Mouse (Mus musculus): Measurements from ENCODE around the gene Pon1.
"Not testable (repeated sequence)": the region's sequence is repeated elsewhere in the genome, so short reads cannot be mapped to it uniquely, and the experiment has no call there.

The Pon1 gene

DNA sequence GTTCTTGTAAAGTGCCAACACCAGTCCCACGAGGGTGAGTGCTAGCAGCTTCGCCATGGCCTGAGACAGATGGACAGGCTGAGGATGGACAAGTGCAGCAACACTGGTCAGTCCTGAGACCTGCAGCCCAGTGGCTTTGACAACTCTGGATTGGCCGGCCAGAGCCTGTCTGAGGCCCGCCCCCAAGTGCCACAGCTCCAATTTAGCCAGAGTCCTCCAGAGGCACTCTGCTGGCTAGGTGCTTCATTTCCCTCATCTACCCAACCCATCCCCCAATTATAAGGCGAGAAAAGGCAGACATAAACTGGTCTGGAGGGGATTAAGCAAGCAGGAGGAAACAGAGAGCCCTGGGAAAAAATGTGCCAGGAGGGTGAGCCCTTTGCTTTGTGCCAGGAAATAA, at the start of gene Pon1:
Gene Pon1, minus strand, starts transcription at position 254 of the 400 bp plus-strand sequence.
- DNase-seq (ENCODE audit: low spot score), result no peak

DNA sequence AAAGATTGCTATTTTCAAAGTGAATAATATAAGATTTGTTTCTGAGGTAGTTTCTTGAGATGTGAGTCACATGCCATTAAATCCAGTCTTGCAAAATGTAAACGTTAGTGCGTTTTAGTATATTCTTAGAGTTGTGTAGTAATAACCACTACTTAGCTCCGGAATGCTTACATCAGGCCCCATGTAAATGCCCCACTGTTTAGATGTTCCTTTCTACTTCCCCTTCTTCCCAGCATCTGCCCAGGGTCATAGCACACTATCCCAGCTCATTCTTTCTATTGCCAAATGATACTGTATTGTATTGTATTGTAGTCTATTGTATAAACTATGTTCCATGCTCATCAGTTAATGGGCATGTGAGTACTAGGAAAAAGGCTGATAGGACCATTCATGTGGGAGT, 45.1 kb upstream of the Pon1 start:
- DNase-seq (ENCODE audit: low spot score), result no peak

DNA sequence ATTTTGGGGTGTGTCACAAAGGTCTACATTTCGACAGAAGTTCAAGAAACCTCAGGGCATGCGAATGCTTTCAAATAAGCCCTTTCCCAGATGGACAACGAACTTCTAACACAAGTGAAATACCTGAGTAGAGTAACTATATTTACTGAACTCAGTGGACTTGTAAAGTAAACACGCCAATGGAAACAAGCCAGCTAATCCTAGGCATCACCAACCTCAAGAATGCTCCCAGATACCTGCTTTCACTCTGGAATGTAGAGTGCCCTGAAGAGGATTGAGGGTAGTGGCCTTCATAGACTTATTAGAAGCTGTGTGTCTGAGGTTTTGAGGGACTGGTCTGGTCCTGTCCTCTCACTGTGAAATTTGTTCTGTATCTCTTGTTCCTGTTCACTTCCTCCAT, 43.8 kb upstream of the Pon1 start:
- DNase-seq (ENCODE audit: low spot score), result no peak

DNA sequence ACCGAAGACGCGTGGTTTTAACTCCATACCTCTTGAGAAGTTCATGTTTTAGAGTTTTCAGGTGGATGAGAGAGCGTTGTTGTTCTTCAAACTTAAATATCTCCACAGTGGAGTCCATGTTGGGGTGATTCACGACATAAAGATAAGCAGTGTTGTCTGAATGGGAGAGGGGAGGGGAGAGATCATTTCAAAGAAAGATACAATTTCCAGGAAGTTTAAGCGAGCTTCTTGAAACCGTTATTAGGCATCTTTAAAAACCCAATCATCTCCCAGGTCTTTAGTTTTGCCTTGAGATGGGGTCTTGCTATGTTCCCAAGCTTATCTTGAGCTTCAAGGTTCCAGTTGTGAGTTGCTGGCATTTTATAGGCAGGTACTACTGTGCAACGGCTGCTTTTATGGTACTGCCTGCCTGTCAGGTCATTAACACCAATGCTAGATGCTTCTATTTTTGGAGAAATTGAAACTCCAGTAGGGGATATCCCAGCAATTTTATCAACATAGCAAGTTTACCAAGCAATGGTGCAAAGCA, 43.2 kb upstream of the Pon1 start:
- DNase-seq (ENCODE audit: low spot score), result no peak

DNA sequence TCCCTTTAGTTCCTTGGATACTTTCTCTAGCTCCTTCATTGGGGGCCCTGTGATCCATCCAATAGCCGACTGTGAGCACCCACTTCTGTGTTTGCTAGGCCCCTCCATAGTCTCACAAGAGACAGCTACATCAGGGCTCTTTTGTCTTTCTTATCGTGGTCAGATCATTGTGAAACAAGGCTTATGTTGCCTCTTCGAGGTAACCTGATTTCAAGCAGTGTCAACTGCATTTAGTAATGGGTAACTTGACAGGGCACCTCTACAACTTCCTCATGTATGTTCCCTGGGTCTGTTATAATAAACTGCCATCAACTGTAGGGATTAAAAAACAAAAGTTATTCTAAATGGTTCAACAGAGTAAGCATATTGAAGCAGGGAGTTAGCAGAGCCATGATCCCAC, 40.8 kb upstream of the Pon1 start:
- DNase-seq (ENCODE audit: low spot score), result no peak

DNA sequence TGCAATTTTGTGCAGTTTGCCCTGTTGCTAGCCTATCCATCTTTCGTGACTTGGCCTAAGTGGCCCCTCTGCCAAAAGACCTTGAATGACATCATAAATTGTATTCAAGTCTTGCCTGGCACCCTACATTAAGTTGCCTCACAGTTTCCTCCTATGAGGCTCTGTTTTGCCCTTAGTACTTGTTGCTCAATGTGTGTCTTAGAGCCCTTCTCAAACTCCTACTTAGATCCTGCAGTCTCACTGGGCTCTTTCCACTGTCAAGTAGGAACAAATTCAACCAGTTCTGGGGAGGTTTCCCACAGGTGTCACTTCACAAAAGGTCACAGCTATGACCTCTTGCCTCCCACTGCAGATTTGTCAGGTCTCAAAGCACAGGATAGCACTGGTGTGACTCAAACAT, 40.1 kb upstream of the Pon1 start:
- no peak for DNase-seq (ENCODE audit: low spot score)

DNA sequence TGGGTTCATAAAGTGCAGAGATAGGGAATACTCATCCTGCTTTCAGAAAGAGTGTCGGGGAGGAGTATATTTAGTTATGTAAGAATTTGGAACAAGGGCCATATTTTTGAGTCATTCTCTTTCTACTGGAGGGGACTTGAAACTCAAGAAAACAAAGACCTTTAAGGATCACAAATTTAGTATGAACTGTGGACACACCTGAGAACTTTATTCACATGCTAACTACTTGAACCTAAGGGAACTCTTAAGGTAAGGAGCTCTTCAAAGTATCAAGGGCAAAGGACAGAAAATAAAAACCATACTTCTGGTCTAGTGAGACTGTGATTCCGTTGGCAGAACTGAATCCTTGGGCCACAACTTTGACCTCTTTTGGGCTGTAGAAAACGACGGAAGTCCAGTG, 38.3 kb upstream of the Pon1 start:
- no peak for DNase-seq (ENCODE audit: low spot score)

DNA sequence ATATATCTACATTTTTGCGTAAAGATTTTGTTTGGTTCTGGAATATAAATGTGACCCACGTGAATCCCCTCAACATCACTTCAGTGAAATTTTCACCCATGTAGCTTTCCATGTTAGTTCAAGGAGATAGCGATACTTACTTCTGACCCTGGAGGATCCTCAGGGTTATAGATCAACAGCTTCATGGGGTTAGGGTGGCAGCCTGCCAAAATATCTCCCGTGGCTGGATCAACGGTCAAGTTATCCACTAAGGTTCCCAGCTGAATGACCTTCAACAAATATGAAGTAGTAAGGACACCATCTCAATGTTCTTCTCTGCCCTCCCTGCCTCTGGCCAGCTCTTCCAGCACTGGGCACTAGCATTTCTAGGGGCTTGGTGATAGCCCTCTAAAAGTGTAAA, 36.5 kb upstream of the Pon1 start:
- no peak for DNase-seq (ENCODE audit: low spot score)

DNA sequence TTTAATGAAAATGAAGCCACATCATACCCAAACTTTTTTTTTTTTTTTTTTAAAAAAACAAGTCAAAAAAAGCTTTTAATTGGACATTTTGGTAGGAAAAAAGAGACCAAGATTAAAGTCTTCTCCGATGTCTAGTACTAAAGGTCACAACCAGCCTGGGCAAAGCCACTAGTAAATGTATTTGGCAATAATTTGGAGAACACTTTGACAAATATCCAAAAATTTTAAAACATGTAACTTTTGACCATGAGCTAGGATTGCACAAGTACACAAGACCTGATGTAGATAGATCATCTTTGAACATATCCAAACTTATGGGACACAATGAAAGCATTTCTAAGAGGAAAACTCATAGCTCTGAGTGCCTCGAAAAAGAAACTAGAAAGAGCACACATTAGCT, 29.8 kb upstream of the Pon1 start:
- not testable (repeated sequence) for DNase-seq (ENCODE audit: low spot score)

DNA sequence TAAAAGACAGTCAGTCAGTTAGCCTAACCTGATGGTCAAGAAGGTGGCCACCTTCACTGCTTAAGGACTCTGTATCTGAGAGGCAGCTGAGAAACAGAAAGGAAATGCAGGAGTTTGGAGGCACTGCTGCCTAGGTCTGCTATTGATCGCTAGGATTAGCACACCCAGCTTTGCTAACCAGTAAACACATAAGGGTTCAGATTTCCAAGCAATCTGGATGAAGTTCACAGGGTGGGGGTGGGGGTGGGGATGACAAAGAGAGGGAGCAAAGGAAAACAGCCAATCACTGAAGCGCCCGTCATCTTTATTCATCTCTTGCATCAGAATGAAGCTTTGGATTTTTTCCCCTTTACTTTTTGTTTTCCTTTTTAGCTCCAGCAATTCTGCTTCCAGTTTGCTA, 28.3 kb upstream of the Pon1 start:
- no peak for DNase-seq (ENCODE audit: low spot score)

DNA sequence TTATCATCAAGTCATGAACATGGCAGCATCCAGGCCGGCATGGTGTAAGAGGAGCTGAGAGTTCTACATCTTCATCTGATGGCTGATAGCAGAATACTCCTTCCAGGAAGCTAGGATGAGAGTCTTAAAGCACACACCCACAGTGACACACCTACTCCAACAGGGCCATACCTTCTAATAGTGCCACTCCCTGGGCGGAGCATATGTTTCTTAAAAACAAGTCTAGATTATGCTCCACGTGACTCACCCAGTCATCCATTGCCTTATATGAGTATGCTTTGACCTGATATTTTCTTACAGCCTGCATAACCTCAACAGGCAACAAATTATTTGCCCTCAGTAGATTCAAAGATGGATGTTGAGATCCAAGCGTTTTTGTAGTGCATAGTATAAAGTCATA, 24.4 kb upstream of the Pon1 start:
- no peak for DNase-seq (ENCODE audit: low spot score)

DNA sequence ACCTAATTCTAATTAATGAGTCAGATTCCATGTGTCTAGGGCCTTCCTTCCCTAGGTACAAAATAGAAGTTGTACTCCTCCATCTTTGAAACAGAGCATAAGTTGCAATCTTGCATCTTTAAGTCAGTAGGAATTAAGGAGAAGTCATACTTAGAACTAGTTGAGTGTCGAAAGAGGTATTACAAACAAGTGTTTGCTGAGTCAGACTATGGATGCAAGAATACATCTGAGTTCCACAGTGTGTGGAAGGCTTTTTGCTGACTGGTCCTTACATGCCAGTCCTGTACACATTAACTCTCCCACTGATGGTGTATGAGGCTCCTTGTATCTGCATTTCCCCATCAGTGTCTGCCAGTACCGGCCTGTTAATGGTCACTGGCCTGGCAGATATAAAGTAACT, 14.1 kb upstream of the Pon1 start:
- no peak for DNase-seq (ENCODE audit: low spot score)

DNA sequence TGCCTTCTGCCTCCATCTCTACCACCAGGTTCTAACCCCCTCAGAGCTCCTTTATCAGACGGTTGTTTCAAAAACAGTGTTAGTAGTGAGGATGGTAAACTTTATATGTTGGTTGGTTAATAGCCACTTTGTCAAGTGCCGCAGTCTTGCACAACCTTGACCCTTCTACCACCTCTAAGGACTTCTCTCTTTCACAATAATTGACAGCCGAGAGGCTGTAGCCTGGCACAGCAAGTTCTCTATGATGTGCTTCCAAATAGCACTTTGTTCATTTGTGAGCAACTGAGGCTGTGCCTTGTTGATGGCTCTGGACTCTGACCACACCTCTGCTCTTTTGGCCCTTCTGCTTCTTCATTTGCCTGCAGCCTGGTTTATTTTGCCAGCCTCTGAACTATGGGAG, 6.2 kb upstream of the Pon1 start:
- no peak for DNase-seq (ENCODE audit: low spot score)

DNA sequence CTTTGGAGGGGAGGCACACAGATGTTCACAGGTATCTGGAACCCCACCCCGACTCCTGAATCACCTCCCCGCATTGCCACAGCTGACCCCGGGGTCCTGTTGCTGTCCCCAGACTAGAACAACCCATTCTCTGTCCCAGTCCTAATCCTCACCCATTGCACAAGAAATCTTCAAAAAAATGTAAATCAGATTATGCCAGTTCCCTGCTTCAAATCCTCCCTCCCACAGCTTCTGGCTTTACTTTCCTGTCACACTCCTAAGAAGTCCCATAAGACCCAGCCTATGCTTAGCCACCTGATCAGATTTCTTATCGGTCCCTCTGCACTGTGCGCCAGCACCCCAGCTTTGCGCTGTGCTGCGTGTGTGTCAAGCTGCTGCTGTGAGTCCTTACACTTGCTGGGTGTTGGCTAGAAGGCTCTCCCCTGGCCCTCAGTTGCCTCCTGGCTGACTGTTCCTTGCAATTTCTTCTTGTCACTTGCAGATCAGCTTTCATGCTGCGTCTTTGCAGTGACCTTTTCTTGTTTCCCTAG, 5.7 kb upstream of the Pon1 start:
- DNase-seq (ENCODE audit: low spot score), result no peak

DNA sequence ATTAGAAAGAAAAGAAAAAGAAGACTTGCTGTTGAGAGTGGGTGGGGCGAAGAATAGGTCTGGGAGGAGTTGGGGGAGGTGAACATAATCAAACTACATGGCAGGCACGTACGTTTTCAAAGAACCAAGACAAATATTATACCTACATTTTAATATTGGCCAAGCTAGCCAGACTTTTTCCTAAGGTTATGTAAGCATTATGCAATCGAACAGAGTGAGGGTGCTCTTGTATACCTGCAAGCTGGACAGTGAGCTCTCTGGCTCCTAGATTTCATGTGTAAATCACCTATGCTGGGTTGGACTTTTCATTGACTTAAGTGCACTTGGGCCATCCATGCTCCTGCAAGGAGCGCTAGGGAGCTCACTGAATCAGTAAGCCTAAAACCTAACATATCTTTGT, 4.8 kb upstream of the Pon1 start:
- DNase-seq (ENCODE audit: low spot score), result no peak

DNA sequence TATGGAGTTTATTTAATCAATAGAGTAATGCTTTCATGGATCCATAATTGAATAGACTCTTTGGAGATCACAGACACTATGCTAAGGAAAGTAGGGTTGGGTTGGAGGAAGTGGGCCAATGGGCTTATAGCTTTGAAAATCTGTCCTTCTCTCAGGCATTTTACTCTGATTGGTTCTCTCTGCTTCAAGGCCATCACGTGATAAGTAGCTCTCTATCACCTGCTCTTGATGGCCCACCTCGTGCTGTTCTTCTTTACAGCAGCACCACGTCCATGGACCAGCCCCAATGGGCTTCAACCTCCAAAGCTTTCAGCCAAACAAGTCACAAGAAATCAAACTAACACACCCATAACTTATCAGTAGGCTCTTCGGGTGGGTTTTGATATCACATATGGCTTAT, 3.0 kb downstream of the Pon1 start:
- DNase-seq (ENCODE audit: low spot score), result no peak

DNA sequence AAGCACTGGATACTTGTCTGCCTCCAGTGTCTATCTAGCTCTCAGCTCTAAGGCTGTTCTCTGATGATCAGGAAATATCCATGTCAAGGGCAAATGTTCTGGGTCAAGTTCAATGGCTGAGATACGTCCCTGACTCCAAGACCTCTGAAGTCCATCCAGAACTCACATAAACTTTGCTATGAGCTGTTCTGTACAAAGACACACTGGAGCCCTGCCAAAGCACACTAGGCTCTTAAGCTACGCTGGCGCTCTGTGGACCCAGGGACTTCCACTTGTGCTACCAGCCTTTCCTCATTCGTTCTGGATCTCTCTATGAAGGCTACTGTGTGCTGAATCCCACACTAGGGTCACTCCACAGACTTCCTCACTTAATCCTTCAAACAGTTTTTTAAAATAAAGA, 4.2 kb downstream of the Pon1 start:
- peak; percentile 24 for DNase-seq (ENCODE audit: low spot score)

DNA sequence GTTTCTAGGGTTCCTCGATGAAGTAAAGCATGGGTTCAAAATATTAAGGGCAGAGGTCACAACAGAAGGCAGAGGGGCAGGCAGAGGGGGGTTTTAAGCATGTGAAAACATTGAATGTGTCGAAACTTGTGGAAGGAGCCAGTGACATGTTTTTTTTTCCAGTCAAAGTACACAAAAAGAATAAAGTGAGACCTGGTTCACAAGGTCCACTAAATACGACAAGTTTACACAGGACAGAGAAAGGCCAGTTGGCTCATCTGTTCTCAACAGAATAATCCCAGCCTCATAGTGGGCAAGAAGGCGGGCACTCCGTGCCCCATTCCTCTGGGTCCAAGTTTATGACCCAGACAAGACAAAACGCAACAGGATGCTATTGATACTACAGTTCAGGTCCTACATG, 4.8 kb downstream of the Pon1 start:
- no peak for DNase-seq (ENCODE audit: low spot score)

DNA sequence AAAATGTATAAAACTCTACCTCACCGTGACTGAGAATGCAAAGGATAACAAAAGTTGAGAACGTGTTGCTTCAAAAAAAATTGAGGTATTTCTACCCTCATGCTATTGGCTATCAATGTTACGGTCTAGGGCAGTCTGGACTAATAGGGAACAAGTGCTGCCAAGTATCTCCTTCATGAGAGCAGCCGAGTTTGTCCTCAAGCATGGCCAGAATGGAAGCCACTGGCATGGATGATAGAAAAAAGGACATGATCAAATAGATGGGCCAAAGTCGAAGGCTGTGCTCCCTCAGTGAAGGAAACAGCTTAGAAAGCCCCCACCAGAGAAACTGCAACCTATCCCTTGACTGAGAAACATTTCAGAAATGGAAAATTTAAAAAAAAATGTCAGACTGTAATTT, 5.7 kb downstream of the Pon1 start:
- DNase-seq (ENCODE audit: low spot score), result no peak

DNA sequence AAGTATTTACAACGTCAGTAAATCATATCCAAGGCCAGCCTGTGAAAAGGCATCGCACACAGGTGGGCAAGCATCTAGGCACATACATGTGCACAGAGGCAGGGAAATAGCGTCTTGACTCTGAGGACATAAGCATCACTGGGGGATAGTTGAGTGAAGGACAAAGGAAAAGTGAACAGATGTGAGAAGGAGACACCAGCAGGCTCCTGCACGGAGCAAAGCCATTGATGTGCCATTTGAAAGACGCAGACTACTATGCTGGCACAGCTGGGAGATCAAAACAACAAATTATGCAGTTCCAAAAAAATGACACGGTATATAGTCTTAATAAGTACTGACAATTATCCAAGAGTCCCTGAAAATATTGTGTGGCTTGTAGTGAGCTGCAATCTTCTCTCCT, 6.2 kb downstream of the Pon1 start:
- DNase-seq (ENCODE audit: low spot score), result no peak

DNA sequence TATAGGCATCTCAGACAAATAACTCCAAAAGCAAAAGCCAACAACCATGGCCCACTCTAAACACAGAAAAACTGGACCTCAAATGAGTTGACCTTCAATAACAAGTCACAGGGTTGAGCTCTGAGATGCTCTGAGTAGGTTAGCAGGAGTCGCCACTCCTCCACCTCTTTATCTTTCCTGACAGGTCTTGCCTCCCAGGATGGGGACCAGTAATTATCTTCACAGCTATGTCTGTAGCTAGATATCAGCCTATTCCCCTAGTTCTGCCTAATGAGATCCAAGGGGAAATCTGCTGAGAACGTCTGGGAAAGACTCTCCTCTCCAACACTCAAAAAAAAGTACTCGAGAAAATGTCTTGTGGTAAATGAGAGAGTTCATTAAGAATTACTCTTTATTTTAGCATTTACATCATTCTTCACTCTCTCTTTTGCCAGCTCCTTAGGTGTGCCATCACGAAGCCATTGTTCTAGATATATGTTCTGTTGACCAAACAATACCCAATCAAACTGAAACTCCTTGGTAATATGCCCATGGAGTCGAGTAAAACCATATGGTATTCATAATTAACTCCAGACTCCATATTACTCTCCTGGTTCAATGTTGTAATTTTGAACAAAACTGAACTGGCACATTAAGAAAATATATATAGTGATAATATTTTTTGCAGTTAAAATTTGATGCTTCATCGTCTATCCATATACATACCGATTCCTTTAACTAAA, 7.4 kb downstream of the Pon1 start:
- no peak for DNase-seq (ENCODE audit: low spot score)

DNA sequence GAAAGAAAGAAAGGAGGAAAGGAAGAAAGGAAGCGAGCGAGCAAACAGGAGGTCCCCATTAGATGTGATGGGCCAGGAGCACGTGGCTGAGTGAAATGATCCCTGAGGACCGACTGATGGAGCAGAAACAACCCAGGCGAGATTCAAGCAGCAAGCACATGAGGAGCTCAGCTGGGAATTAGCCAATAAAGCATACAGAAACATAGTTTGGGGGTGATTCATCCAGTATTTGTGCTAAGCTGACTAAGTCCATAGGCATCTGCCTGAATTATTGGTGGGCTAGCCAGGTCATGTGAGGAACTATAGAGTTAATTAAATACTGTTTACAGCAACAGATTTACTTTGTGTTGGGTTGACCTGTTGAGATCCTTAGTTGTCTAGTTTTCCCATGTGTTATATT, 13.1 kb downstream of the Pon1 start:
- no peak for DNase-seq (ENCODE audit: low spot score)

DNA sequence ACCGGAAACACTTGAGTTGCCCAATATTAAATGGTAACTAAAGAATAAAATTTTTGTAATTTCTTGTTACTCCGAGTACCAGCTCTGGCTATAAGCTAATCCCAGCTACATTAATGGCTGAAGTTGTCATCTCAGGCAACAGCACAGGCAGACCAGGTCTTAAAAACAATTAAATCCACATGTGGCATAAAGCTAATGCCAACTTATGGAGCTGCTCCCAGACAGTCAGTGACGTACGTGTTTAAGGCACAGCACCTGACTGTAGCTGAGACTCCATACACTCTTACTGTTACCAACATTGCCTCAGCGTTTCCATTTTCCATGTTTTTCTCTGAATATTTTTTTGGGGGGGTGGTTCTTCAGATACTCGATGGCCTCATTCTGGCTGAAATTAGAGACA, 14.6 kb downstream of the Pon1 start:
- no peak for DNase-seq (ENCODE audit: low spot score)

Data from testis, postnatal 14 days (tissue).